Mouse (Mus musculus) kidney, adult 2 months (tissue): ENCODE results near the gene Ube2b.

Source experiments
- CTCF ChIP-seq: fragments of 200-500 bp; conservative IDR thresholded peaks from 2 replicates; pipeline ENCODE4 v1.5.1; 2011; ENCODE audit warnings: low read depth, mild to moderate bottlenecking, control low read depth, low read length, moderate library complexity, mixed read lengths; ENCODE audit not compliant: insufficient read depth, insufficient read length
- POLR2A ChIP-seq: fragments of 200-500 bp; IDR thresholded peaks from one replicate; pipeline ENCODE4 v1.6.1; 2011; ENCODE audit warnings: low read depth, low read length, control low read depth

DNA sequence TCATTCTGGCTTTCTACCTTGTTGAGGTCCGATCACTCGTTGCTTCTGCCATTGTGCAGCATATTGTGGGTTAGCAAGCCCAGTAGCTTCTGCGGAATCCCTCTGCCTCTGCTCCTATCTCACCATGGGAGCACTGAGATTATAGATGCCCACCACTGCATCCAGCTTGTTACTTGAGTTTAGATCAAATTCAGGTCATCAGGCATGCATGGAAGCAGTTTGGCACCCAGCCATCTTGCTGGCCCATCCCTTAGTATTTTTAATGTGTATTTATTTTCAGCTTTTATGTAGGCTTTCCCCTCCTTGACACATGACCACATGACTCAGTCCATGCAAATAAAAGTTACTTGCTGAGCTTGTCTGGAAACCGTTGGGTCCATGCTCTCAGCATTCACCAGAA is 42.8 kb downstream of the Ube2b start:
- no peak for TF ChIP-seq POLR2A
- TF ChIP-seq CTCF, result no peak
